Mouse (Mus musculus) lung, embryonic 14.5 days (tissue): ENCODE data around the gene Mdga1. TPM values are rescaled to one million over a fixed set of nuclear protein-coding genes. Genes with fewer than 3 reads are reported as not detected.

Source experiments
- ATAC-seq: fragments of 200-750 bp; cut with Nextera tagmentation; 2 replicates; pipeline ENCODE4 v1.8.0; 2017; ENCODE audit warnings: mild to moderate bottlenecking, moderate TSS enrichment, moderate library complexity; ENCODE audit not compliant: insufficient read depth
- DNase-seq: peaks from one replicate; pipeline ENCODE4 v3.0.0-alpha.2; 2015
- H3K27ac ChIP-seq: fragments of 300-500 bp; sonication (generic); 2 replicates; pipeline ENCODE4 v1.5.1; 2014; ENCODE audit warnings: low read depth, mild to moderate bottlenecking, moderate library complexity
- H3K27me3 ChIP-seq: fragments of 300-500 bp; sonication (generic); 2 replicates; pipeline ENCODE4 v1.6.1; 2014; ENCODE audit warnings: low read length, control low read depth; ENCODE audit not compliant: insufficient read depth
- H3K36me3 ChIP-seq: fragments of 300-500 bp; sonication (generic); 2 replicates; pipeline ENCODE4 v1.6.1; 2014; ENCODE audit warnings: control low read depth; ENCODE audit not compliant: insufficient read depth
- H3K4me1 ChIP-seq: fragments of 300-500 bp; sonication (generic); 2 replicates; pipeline ENCODE4 v1.6.1; 2014; ENCODE audit warnings: antibody characterized with exemption, control low read depth; ENCODE audit not compliant: insufficient read depth
- H3K4me2 ChIP-seq: fragments of 300-500 bp; sonication (generic); 2 replicates; pipeline ENCODE4 v1.6.1; 2014; ENCODE audit warnings: mild to moderate bottlenecking
- H3K4me3 ChIP-seq: fragments of 300-500 bp; sonication (generic); 2 replicates; pipeline ENCODE4 v1.5.1; 2014; ENCODE audit warnings: low read depth, low read length
- H3K9ac ChIP-seq: fragments of 300-500 bp; sonication (generic); 2 replicates; pipeline ENCODE4 v1.6.1; 2014
- H3K9me3 ChIP-seq: fragments of 300-500 bp; sonication (generic); 2 replicates; pipeline ENCODE4 v1.6.1; 2016; ENCODE audit warnings: low read depth, low read length, control low read depth
- CTCF ChIP-seq: IDR thresholded peaks from 2 replicates; pipeline ENCODE4 v1.5.1; 2016; ENCODE audit warnings: antibody characterized with exemption, low read depth
- WGBS: fragments of 180-500 bp; shearing (Covaris S2); extraction: QIAGEN DNeasy Blood & Tissue Kit; methylation state at CpG from one replicate; pipeline ENCODE4 v1.1.7; 2014; 5-methylcytosine and 5-hydroxymethylcytosine counted together
- polyA plus RNA-seq: library from polyadenylated mRNA; unstranded; fragments of >200 nt; fragmentation: Nextera tagmentation; extraction: Ambion mirVana; gene quantifications from 2 replicates; pipeline ENCODE4 v1.2.1, GENCODE M21; 2014

The Mdga1 gene
- polyA plus RNA-seq, 1 experiment from 2014 or later = 8.9 TPM

DNA sequence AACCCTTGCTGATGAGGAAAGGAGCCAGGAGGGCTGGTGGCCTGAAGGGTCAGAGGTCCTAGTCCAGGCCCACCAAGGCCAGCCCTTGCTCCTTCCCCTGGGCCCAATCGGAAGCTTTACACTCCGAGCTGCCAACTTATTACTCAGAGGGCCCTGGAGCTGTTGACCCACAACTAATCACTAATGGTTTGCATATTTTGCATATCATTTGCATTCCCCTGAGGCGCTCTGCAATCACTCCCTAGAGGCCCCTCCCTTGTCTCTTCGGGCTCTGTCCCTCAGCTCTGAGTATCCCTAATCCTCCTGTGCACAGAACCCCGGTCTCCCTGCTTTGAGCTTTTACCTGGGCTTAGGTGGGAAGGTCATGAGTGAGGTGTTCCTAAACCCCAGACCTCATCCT, 4.4 kb downstream of the Mdga1 start:
- ATAC-seq (no peak), DNase-seq (no peak)
- Histone ChIP-seq H3K9ac (no peak overlapping the region), H3K9me3 (no peaks in the 10 kb centered on the region), H3K4me3 (no peak overlapping the region), H3K27me3 (peaks cover 17% of the 10 kb centered on the region), H3K27ac (no peak overlapping the region), H3K36me3 (no peaks in the 10 kb centered on the region), H3K4me2 (no peak overlapping the region), H3K4me1 (peaks cover 10% of the 10 kb centered on the region; the same call in 1 of the 2 replicates)
- WGBS = 37% methylated on average over 5 of the region's 5 CpGs
- no peak for TF ChIP-seq CTCF

GRCm38 (mm10) chr17:29963730-29964259, 6.1 kb downstream of the Mdga1 start:
- Histone ChIP-seq H3K27me3 (peaks cover 17% of the 10 kb centered on the region), H3K9ac (peak overlapping the region; percentile 9; the same call in 1 of the 2 replicates), H3K4me3 (peak overlapping the region; percentile 16; the same call in 1 of the 2 replicates), H3K9me3 (no peaks in the 10 kb centered on the region), H3K36me3 (no peaks in the 10 kb centered on the region), H3K4me1 (peaks cover 10% of the 10 kb centered on the region; the same call in 1 of the 2 replicates), H3K4me2 (peak overlapping the region; percentile 48), H3K27ac (no peak overlapping the region)
- 5% methylated on average over 11 of the region's 11 CpGs for WGBS
- peak; percentile 23 for DNase-seq
- TF ChIP-seq CTCF = 0 out of 2 replicates have a peak, but pooled peaks have one; percentile 18
- ATAC-seq = no peak

GRCm38 (mm10) chr17:29955880-29956279, 14.0 kb downstream of the Mdga1 start:
- no peak for ATAC-seq
- no peak overlapping the region for H3K4me3 ChIP-seq
- 60% methylated on average over 8 of the region's 8 CpGs for WGBS

DNA sequence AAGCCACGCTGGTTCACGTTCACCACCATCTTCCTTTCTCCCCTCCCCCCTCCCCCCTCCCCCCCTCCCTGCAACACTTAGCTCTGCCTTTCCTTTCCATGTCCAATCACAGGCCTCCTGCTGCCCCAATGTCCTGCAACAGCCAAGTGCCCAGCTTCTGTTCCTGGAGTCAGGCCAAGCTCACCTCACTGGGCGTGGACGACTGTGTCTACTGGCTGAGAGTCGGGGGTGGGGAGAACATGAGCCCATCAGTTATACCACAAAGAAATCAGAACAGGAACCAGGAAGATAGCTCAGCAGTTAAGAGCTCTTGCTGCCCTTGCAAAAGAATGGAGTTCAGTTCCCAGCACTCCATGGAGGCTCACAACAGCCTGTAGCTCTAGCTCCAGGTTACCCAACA, 15.6 kb downstream of the Mdga1 start:
- WGBS = 58% methylated on average over 5 of the region's 5 CpGs
- no peak overlapping the region for H3K27ac ChIP-seq
- no peak for TF ChIP-seq CTCF
- H3K9ac ChIP-seq = no peak overlapping the region
- H3K4me2 ChIP-seq = no peak overlapping the region
- H3K4me3 ChIP-seq = no peak overlapping the region
- no peak for ATAC-seq
- H3K9me3 ChIP-seq = no peaks in the 10 kb centered on the region
- H3K4me1 ChIP-seq = no peaks in the 10 kb centered on the region
- no peaks in the 10 kb centered on the region for H3K36me3 ChIP-seq
- no peaks in the 10 kb centered on the region for H3K27me3 ChIP-seq
- DNase-seq = peak; percentile 28

More at GRCm38 (mm10) chr17:29955880-29956279, 14.0 kb downstream of the Mdga1 start:
- Histone ChIP-seq H3K4me2 (no peak overlapping the region), H3K9me3 (no peaks in the 10 kb centered on the region), H3K27me3 (no peaks in the 10 kb centered on the region), H3K9ac (no peak overlapping the region), H3K27ac (no peak overlapping the region), H3K36me3 (no peaks in the 10 kb centered on the region), H3K4me1 (no peaks in the 10 kb centered on the region)
- TF ChIP-seq CTCF = no peak
- no peak for DNase-seq

DNA sequence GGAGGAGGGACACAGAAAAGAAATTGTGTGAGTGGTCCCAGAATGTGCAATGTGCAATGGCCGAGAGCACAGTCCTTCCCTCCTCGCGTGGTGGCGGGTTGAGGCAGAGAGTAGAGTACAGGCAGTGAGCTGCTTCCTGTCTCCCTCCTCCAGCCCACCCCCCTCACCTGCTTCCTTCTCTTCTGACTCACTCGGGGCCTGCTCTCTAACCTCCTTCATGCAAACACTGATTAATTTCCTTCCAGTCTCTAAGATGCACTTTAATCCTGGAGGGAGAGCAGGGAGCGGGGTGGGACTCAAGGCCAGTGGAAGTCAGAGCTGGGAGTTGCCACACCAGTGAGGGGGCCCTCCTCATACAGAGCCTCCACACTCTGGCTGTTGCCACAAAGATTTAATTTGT, 18.8 kb downstream of the Mdga1 start:
- Histone ChIP-seq H3K4me2 (peak overlapping the region; percentile 36; the same call in 1 of the 2 replicates), H3K36me3 (no peaks in the 10 kb centered on the region), H3K9ac (no peak overlapping the region), H3K27ac (peak overlapping the region; percentile 76), H3K9me3 (no peaks in the 10 kb centered on the region), H3K4me1 (no peaks in the 10 kb centered on the region), H3K27me3 (no peaks in the 10 kb centered on the region), H3K4me3 (no peak overlapping the region)
- DNase-seq (peak; percentile 33), ATAC-seq (peak; percentile 76; the same call in 1 of the 2 replicates)
- no peak for TF ChIP-seq CTCF
- WGBS = 8% methylated on average over 6 of the region's 6 CpGs

- H3K4me1 ChIP-seq = no peaks in the 10 kb centered on the region
- no peaks in the 10 kb centered on the region for H3K27me3 ChIP-seq
- peak overlapping the region; percentile 76 for H3K27ac ChIP-seq
- ATAC-seq = peak; percentile 80; the same call in 1 of the 2 replicates
- no peak for TF ChIP-seq CTCF
- H3K4me3 ChIP-seq = no peak overlapping the region
- H3K9ac ChIP-seq = no peak overlapping the region
- peak; percentile 65 for DNase-seq
- peak overlapping the region; percentile 36; the same call in 1 of the 2 replicates for H3K4me2 ChIP-seq
- no peaks in the 10 kb centered on the region for H3K9me3 ChIP-seq
- WGBS = 57% methylated on average over 8 of the region's 8 CpGs
- no peaks in the 10 kb centered on the region for H3K36me3 ChIP-seq
Measured at GRCm38 (mm10) chr17:29950574-29950973, 19.3 kb downstream of the Mdga1 start.

DNA sequence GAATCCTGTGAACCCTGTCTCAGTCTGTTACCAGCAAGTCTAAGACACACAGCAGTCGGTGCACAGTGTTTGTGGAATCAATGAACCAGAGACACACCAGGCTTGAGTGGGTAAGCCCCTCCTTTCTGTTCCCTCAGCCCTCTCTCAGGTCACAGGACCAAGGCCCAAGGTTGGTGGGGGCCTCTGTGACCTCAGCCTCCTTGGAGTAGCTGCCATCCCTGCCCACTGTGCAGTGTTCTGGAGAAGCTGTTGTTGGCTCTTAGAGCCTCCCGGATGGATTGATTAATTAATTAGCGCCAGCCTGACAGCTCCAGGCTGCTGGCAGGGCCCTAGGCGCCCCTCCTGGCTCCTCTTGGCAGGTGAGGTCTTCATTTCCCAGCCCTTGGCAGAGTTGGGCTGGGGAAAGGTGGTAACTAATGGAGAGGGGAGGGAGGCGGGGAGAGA, 22.6 kb downstream of the Mdga1 start:
- H3K27me3 ChIP-seq = no peaks in the 10 kb centered on the region
- DNase-seq (no peak), ATAC-seq (no peak)
- 38% methylated on average over 5 of the region's 5 CpGs for WGBS
- H3K36me3 ChIP-seq = no peaks in the 10 kb centered on the region
- no peaks in the 10 kb centered on the region for H3K9me3 ChIP-seq
- no peak overlapping the region for H3K27ac ChIP-seq
- no peak overlapping the region for H3K4me3 ChIP-seq
- no peak overlapping the region for H3K4me2 ChIP-seq
- H3K9ac ChIP-seq = no peak overlapping the region
- TF ChIP-seq CTCF = no peak
- H3K4me1 ChIP-seq = no peaks in the 10 kb centered on the region
